ENCODE assay signal across 8 mouse cellular contexts in genomic region chr3:152401964-152402670, GRCm38 (mm10). TPM values are rescaled to one million over a fixed set of nuclear protein-coding genes. Genes with fewer than 3 reads are reported as not detected.
DNase-seq lines count a peak whose midpoint lies in the region; ATAC-seq lines count a peak whose summit lies in the region.
"Had no signal": no experiment of that assay in that cellular context is flagged by ENCODE, and none has a peak within 500 bp of the region (broad histone marks: within the 10 kb centered on the region; RNA-seq: fewer than 3 reads in every experiment).

No protein-coding gene starts in this region.

- no peaks in the 10 kb centered on the region for H3K27me3 ChIP-seq in heart, embryonic 11.5 days (ENCODE audit: control insufficient read depth, insufficient read depth, low read length)
- no peaks in the 10 kb centered on the region for H3K27me3 ChIP-seq in liver, embryonic 15.5 days
- H3K27me3 ChIP-seq: limb, embryonic 12.5 days had no signal

- no peak overlapping the region for H3K27ac ChIP-seq in heart, embryonic 11.5 days (ENCODE audit: low read depth, low read length)
- no peak overlapping the region for H3K27ac ChIP-seq in liver, embryonic 15.5 days (replicated peaks)
- H3K27ac ChIP-seq: limb, embryonic 12.5 days had no signal

- WGBS in heart, embryonic 11.5 days (ENCODE audit: insufficient replicate concordance) = 58% methylated on average over 7 of the region's 7 CpGs
- 64% methylated on average over 7 of the region's 7 CpGs for WGBS in liver, embryonic 15.5 days (ENCODE audit: insufficient replicate concordance)

- no peaks in the 10 kb centered on the region for H3K9me3 ChIP-seq in heart, embryonic 11.5 days (replicated peaks; ENCODE audit: control insufficient read depth, low read length)
- no peaks in the 10 kb centered on the region for H3K9me3 ChIP-seq in liver, embryonic 15.5 days (replicated peaks)
- H3K9me3 ChIP-seq: limb, embryonic 12.5 days had no signal

- H3K9ac ChIP-seq in heart, embryonic 11.5 days (ENCODE audit: low read depth, low read length) = no peak overlapping the region
- no peak overlapping the region for H3K9ac ChIP-seq in liver, embryonic 15.5 days
- H3K9ac ChIP-seq: limb, embryonic 12.5 days had no signal

- H3K4me2 ChIP-seq in heart, embryonic 11.5 days = no peak overlapping the region
- H3K4me2 ChIP-seq in liver, embryonic 15.5 days = 0 out of 2 replicates have a peak overlapping the region, but pooled peaks have one; percentile 6
- H3K4me2 ChIP-seq: limb, embryonic 12.5 days had no signal

- no peaks in the 10 kb centered on the region for H3K36me3 ChIP-seq in heart, embryonic 11.5 days (ENCODE audit: control insufficient read depth, insufficient read depth, low read length)
- no peaks in the 10 kb centered on the region for H3K36me3 ChIP-seq in liver, embryonic 15.5 days (replicated peaks)
- H3K36me3 ChIP-seq: limb, embryonic 12.5 days had no signal

- DNase-seq in right cerebral cortex, adult 18-20 months = peak; percentile 17
- DNase-seq in right cerebral cortex, postnatal 25 days = no peak
- DNase-seq in brain, adult 2 months (ENCODE audit: low read depth, low spot score) = peak; percentile 86
- DNase-seq in testis, postnatal 10 days (ENCODE audit: low spot score) = no peak
- no peak for DNase-seq in cerebellum, adult 11 months

- no peak overlapping the region for H3K4me3 ChIP-seq in heart, embryonic 11.5 days (ENCODE audit: low read depth, low read length)
- no peak overlapping the region for H3K4me3 ChIP-seq in liver, embryonic 15.5 days (replicated peaks)
- H3K4me3 ChIP-seq: limb, embryonic 12.5 days had no signal

- peak; percentile 20; the same call in 1 of the 2 replicates for ATAC-seq in heart, embryonic 11.5 days (replicated peaks; ENCODE audit: insufficient number of reproducible peaks, low FRiP score, low TSS enrichment)
- no peak; the same call in 1 of the 2 replicates for ATAC-seq in liver, embryonic 15.5 days (ENCODE audit: insufficient read depth)

- peaks cover 22% of the 10 kb centered on the region for H3K4me1 ChIP-seq in heart, embryonic 11.5 days (ENCODE audit: control insufficient read depth, insufficient read depth, low read length)
- H3K4me1 ChIP-seq in liver, embryonic 15.5 days (replicated peaks) = peaks cover 84% of the 10 kb centered on the region

RNA-seq across cellular contexts. Expression of gene Zzz3, which starts 6.8 kb away (rescaled TPM):
- 43.0 and 46.6 TPM in 2 replicates for polyA plus RNA-seq in heart, embryonic 11.5 days (2014; fragmentation: Nextera tagmentation; extraction: Ambion mirVana)
- polyA plus RNA-seq in liver, embryonic 15.5 days (2015; fragmentation: Nextera tagmentation; extraction: Ambion mirVana) = 10.8 and 14.3 TPM in 2 replicates

RNA-seq across cellular contexts. Expression of gene Usp33, which starts 55.8 kb away (rescaled TPM):
- polyA plus RNA-seq in heart, embryonic 11.5 days (2014; fragmentation: Nextera tagmentation; extraction: Ambion mirVana) = 31.9 and 35.1 TPM in 2 replicates
- 19.6 and 21.4 TPM in 2 replicates for polyA plus RNA-seq in liver, embryonic 15.5 days (2015; fragmentation: Nextera tagmentation; extraction: Ambion mirVana)

Comparison
In these comparisons a context has a peak if more than half of its experiments do, and no peak if none do; other contexts are left out.
1. DNase-seq: peak in right cerebral cortex, adult 18-20 months (single experiment) and brain, adult 2 months (single experiment); none in right cerebral cortex, postnatal 25 days (single experiment), testis, postnatal 10 days (single experiment) and cerebellum, adult 11 months (single experiment).